Mouse (Mus musculus): ENCODE measurements around the gene Gm28036.

DNA sequence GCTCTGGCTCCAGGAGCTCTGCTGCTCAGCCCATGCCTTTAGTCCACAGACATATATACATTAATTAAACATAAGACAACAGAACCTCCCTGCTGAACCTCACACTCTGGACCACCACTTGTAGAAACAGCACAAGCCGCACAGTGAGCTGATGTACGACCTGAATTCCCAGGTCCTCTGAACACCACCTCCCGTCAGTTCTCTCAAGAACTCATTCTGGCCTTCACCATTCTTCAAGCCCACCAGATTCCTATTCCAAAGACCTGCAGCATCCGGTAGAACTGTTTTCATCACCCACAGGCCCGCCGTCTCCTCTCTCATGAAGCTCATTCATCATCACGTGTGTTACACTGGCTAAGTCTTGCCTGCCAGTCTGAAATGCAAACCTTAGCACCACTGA lies 46.5 kb downstream of the Gm28036 start:
- TF ChIP-seq HCFC1 (IDR thresholded peaks at IDR 0.05; ENCODE audit: borderline replicate concordance, insufficient read depth, low read length) (no peak), CHD2 (IDR thresholded peaks at IDR 0.05; ENCODE audit: low read depth, low read length) (no peak), ZNF384 (IDR thresholded peaks at IDR 0.05; ENCODE audit: low read depth, low read length) (no peak)

All from ES-E14 (cell line).